Mouse (Mus musculus) erythroid progenitor cell, adult 5-6 weeks (primary cell): ENCODE measurements around the gene Mgat5. TPM values are rescaled to one million over a fixed set of nuclear protein-coding genes. Genes with fewer than 3 reads are reported as not detected.

Experiments used
- ATAC-seq: replicated peaks from 2 replicates; pipeline ENCODE4 v1.8.0; 2016; ENCODE audit warnings: moderate number of reproducible peaks, mild to moderate bottlenecking, moderate TSS enrichment, inconsistent platforms; ENCODE audit not compliant: poor library complexity, low FRiP score, severe bottlenecking
- total RNA-seq, 2 experiments: library from RNA; stranded (forward) in 1 of 2; stranded (reverse) in 1 of 2; fragments of 150-400 nt in 1 of 2; fragments of 186-747, 209-891 nt in 1 of 2; gene quantifications; 2 replicates each; pipeline versions ENCODE4 v1.2.3 to v1.2.4; 2015 to 2017; ENCODE audit warnings: low replicate concordance in 2 of 2

Gene Mgat5
- total RNA-seq, 2 experiments from 2014 or later: 4.4 to 10.1 TPM

- no peak for ATAC-seq
Observed at GRCm38 (mm10) chr1:127296815-127297214, 92.0 kb downstream of the Mgat5 start.

- peak; percentile 84 for ATAC-seq
Observed at GRCm38 (mm10) chr1:127299774-127300173, 95.0 kb downstream of the Mgat5 start.

GRCm38 (mm10) chr1:127301038-127301437 lies 96.2 kb downstream of the Mgat5 start:
- ATAC-seq: no peak

- ATAC-seq: no peak
Observed at GRCm38 (mm10) chr1:127302620-127303019, 97.8 kb downstream of the Mgat5 start.

GRCm38 (mm10) chr1:127303791-127304190 lies 99.0 kb downstream of the Mgat5 start:
- ATAC-seq: no peak

- no peak for ATAC-seq
Observed at GRCm38 (mm10) chr1:127304281-127304680, 99.5 kb downstream of the Mgat5 start.

GRCm38 (mm10) chr1:127305582-127305981 lies 100.8 kb downstream of the Mgat5 start:
- no peak for ATAC-seq

GRCm38 (mm10) chr1:127306024-127306771 lies 101.4 kb downstream of the Mgat5 start:
- peak; percentile 55 for ATAC-seq

- no peak for ATAC-seq
Observed at GRCm38 (mm10) chr1:127307361-127307760, 102.5 kb downstream of the Mgat5 start.

- ATAC-seq: no peak
Observed at GRCm38 (mm10) chr1:127308207-127308725, 103.5 kb downstream of the Mgat5 start.

- ATAC-seq: no peak
Observed at GRCm38 (mm10) chr1:127308989-127309701, 104.3 kb downstream of the Mgat5 start.

- no peak for ATAC-seq
Observed at GRCm38 (mm10) chr1:127310011-127310410, 105.2 kb downstream of the Mgat5 start.

GRCm38 (mm10) chr1:127310703-127311102 lies 105.9 kb downstream of the Mgat5 start:
- ATAC-seq: no peak

GRCm38 (mm10) chr1:127313652-127314350 lies 109.0 kb downstream of the Mgat5 start:
- ATAC-seq: 0 out of 2 replicates have a peak, but pooled peaks have one; percentile 9

- ATAC-seq: peak; percentile 69
Observed at GRCm38 (mm10) chr1:127315763-127316627, 111.2 kb downstream of the Mgat5 start.

GRCm38 (mm10) chr1:127316651-127317050 lies 111.8 kb downstream of the Mgat5 start:
- ATAC-seq: no peak

GRCm38 (mm10) chr1:127317541-127317940 lies 112.7 kb downstream of the Mgat5 start:
- no peak for ATAC-seq

- no peak for ATAC-seq
Observed at GRCm38 (mm10) chr1:127318486-127318885, 113.7 kb downstream of the Mgat5 start.

- no peak for ATAC-seq
Observed at GRCm38 (mm10) chr1:127319768-127320167, 115.0 kb downstream of the Mgat5 start.
